In the genomic region with DNA sequence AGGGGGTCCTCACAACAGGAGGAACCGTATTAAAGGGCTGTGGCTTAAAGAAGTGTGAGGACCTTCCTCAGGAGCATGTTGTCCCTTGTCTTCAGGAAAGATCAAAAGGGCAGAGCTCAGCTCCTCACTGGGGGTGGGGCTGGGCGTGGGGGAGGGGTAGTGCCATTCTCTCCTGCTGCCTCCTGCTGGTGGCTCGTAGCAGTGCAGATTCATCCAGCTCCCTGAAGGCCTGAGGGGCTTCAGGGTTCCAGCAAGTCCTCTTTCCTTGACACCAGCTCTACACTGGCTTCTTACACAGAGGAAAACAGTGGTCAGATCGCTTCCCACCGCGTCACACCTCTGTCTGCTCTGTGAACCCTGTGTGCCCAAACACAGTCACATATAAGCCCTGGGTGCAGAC, we compare ENCODE assay signal across 7 mouse cellular contexts. TPM values are rescaled to one million over a fixed set of nuclear protein-coding genes. Genes with fewer than 3 reads are reported as not detected.
DNase-seq lines count a peak whose midpoint lies in the region; ATAC-seq and TF ChIP-seq lines count a peak whose summit lies in the region.

No protein-coding gene starts in this region.

- no peak overlapping the region for H3K4me2 ChIP-seq in CH12.LX (ENCODE audit: insufficient read depth, low read depth, poor library complexity, severe bottlenecking)

- H3K27ac ChIP-seq in CH12.LX (ENCODE audit: insufficient read depth, low read depth), result no peak overlapping the region

- H3K79me2 ChIP-seq in CH12.LX (replicated peaks; ENCODE audit: control insufficient read depth, extremely low read depth, insufficient read depth, poor library complexity, severe bottlenecking), result no peaks in the 10 kb centered on the region

- DNase-seq in kidney, adult 9 months, result peak; percentile 33
- no peak for DNase-seq in kidney, adult 11 months
- no peak for DNase-seq in CH12.LX (ENCODE audit: extremely low read depth)
- peak; percentile 68 for DNase-seq in R1 (ENCODE audit: low read depth, low spot score)
- peak; percentile 54 for DNase-seq in lung, postnatal 10 days
- no peak for DNase-seq in c-Kit-positive CD71-positive TER-119-positive erythroid progenitor cells, embryonic 14.5 days (ENCODE audit: low spot score)

- H3K27me3 ChIP-seq in CH12.LX (replicated peaks), result no peaks in the 10 kb centered on the region

- TF ChIP-seq EP300 in CH12.LX (IDR thresholded peaks at IDR 0.05; ENCODE audit: low read length), result no peak

- 0 out of 4 replicates have a peak, but pooled peaks cover 0 to 2% of the 10 kb centered on the region in 2 experiments for H3K4me1 ChIP-seq in CH12.LX (ENCODE audit: control insufficient read depth in 1 of 2, insufficient read depth in 2 of 2)

- H3K9ac ChIP-seq in CH12.LX (ENCODE audit: insufficient read depth, low read depth), result no peak overlapping the region

- no peak for TF ChIP-seq POLR2A in CH12.LX (IDR thresholded peaks at IDR 0.05; ENCODE audit: low read depth, low read length)

- dilution Hi-C loops in CH12.LX (cut with MboI; ENCODE audit: extremely low pct_ligation_motif_present, extremely low pct_unique_long_range_greater_than_20kb, low sequenced_read_pairs), result no loop called here

- no peaks in the 10 kb centered on the region for H3K9me3 ChIP-seq in CH12.LX (replicated peaks; ENCODE audit: low read length)

- peak; percentile 49 to 69; a peak in 3 of 4 replicates for TF ChIP-seq CTCF in CH12.LX (conservative IDR thresholded peaks at IDR 0.05 in 1 of 2, IDR thresholded peaks at IDR 0.05 in 1 of 2; ENCODE audit: low read depth in 2 of 2, low read length in 2 of 2)

- no peak for ATAC-seq in activated CD4-positive, CD25-positive, alpha-beta regulatory T cell, adult 4 months

- peak; percentile 16; the same call in 1 of the 2 replicates for TF ChIP-seq RAD21 in CH12.LX (IDR thresholded peaks at IDR 0.05; ENCODE audit: low read depth, low read length)

- in situ Hi-C loops in CH12.LX (cut with MboI; ENCODE audit: low pct_ligation_motif_present, low pct_unique_long_range_greater_than_20kb, low sequenced_read_pairs), result no loop called here

- peaks cover 0 to 48% of the 10 kb centered on the region in 2 experiments for H3K36me3 ChIP-seq in CH12.LX (replicated peaks in 1 of 2; ENCODE audit: control insufficient read depth in 1 of 2, insufficient read depth in 1 of 2, low read length in 1 of 2)

- H3K4me3 ChIP-seq in CH12.LX (replicated peaks in 1 of 3; ENCODE audit: low read depth in 2 of 3, low read length in 2 of 3, poor library complexity in 1 of 3), result no peak overlapping the region

TF ChIP-seq in CH12.LX, 34 proteins besides CTCF, POLR2A, EP300 and RAD21:
- TF ChIP-seq CHD2 (IDR thresholded peaks at IDR 0.05; ENCODE audit: low read length), result peak; percentile 93
- TF ChIP-seq SMC3 (IDR thresholded peaks at IDR 0.05; ENCODE audit: low read depth, low read length), result peak; percentile 70
- TF ChIP-seq MXI1 (IDR thresholded peaks at IDR 0.05; ENCODE audit: low read depth, low read length), result no peak
- no peak for TF ChIP-seq ZC3H11A (IDR thresholded peaks at IDR 0.05; ENCODE audit: low read depth, low read length)
TF ChIP-seq in CH12.LX: peak in this region for 2.

RNA-seq across cellular contexts. Expression of gene Ttc38, which starts 8.9 kb away (rescaled TPM):
- total RNA-seq in CH12.LX (2012; rRNA removed), result 4.2 and 5.8 TPM in 2 replicates
- 3.3 and 5.1 TPM in 2 replicates for total RNA-seq in CH12.LX (2014; rRNA removed)
- 4.4 and 5.1 TPM in 2 replicates for polyA plus RNA-seq in CH12.LX (2012; ENCODE audit: insufficient read length, low read depth)
- 10 to 100 TPM; 11.3 to 13.0 TPM for polyA plus RNA-seq in activated CD4-positive, CD25-positive, alpha-beta regulatory T cell, adult 4 months (2017; shearing (Covaris generic))

RNA-seq across cellular contexts. Expression of gene Gtse1, which starts 18.6 kb away (rescaled TPM):
- total RNA-seq in CH12.LX (2012; rRNA removed) (37.4 and 40.0 TPM in 2 replicates), CH12.LX (2014; rRNA removed) (31.6 and 32.8 TPM in 2 replicates)
- polyA plus RNA-seq in CH12.LX (2012; ENCODE audit: insufficient read length, low read depth), result 36.6 and 40.1 TPM in 2 replicates
- polyA plus RNA-seq in activated CD4-positive, CD25-positive, alpha-beta regulatory T cell, adult 4 months (2017; shearing (Covaris generic)), result 1 to 10 TPM; 5.1 to 8.2 TPM

RNA-seq across cellular contexts. Expression of gene Pkdrej, which starts 19.4 kb away (rescaled TPM):
- total RNA-seq in CH12.LX (2012; rRNA removed), result not detected in 2 replicates
- not detected in 2 replicates for total RNA-seq in CH12.LX (2014; rRNA removed)
- not detected in 2 replicates for polyA plus RNA-seq in CH12.LX (2012; ENCODE audit: insufficient read length, low read depth)
- not detected for polyA plus RNA-seq in activated CD4-positive, CD25-positive, alpha-beta regulatory T cell, adult 4 months (2017; shearing (Covaris generic))

RNA-seq across cellular contexts. Expression of gene Cdpf1, which starts 29.5 kb away (rescaled TPM):
- 27.4 and 30.1 TPM in 2 replicates for total RNA-seq in CH12.LX (2012; rRNA removed)
- total RNA-seq in CH12.LX (2014; rRNA removed), result 23.3 and 26.4 TPM in 2 replicates
- 18.1 and 20.9 TPM in 2 replicates for polyA plus RNA-seq in CH12.LX (2012; ENCODE audit: insufficient read length, low read depth)
- 10 to 100 TPM; 37.8 to 46.6 TPM for polyA plus RNA-seq in activated CD4-positive, CD25-positive, alpha-beta regulatory T cell, adult 4 months (2017; shearing (Covaris generic))

RNA-seq across cellular contexts. Expression of gene Trmu, which starts 38.1 kb away (rescaled TPM):
- total RNA-seq in CH12.LX (2012; rRNA removed) (24.9 and 29.0 TPM in 2 replicates), CH12.LX (2014; rRNA removed) (20.2 and 26.4 TPM in 2 replicates)
- polyA plus RNA-seq in CH12.LX (2012; ENCODE audit: insufficient read length, low read depth), result 26.4 and 34.7 TPM in 2 replicates
- polyA plus RNA-seq in activated CD4-positive, CD25-positive, alpha-beta regulatory T cell, adult 4 months (2017; shearing (Covaris generic)), result 10 to 100 TPM; 25.4 to 26.8 TPM

Comparison
In these comparisons a context has a peak if more than half of its experiments do, and no peak if none do; other contexts are left out.
1. DNase-seq: peak in kidney, adult 9 months (single experiment), R1 (single experiment) and lung, postnatal 10 days (single experiment); none in kidney, adult 11 months (single experiment), CH12.LX (single experiment) and c-Kit-positive CD71-positive TER-119-positive erythroid progenitor cells, embryonic 14.5 days (single experiment).